Mouse (Mus musculus): Measurements from ENCODE around the gene Gm5678. TPM values are rescaled to one million over a fixed set of nuclear protein-coding genes. Genes with fewer than 3 reads are reported as not detected.
A peak's percentile ranks its signal among the peaks of the same experiment; 100 is the strongest.

Gm5678 gene
- polyA plus RNA-seq, 1 experiment from 2014 or later = not detected

GRCm38 (mm10) chr16:93595766-93596165, 32.1 kb upstream of the Gm5678 start:
- no peak overlapping the region for H3K9ac ChIP-seq (ENCODE audit: low read depth, low read length)
- no peaks in the 10 kb centered on the region for H3K4me1 ChIP-seq (replicated peaks; ENCODE audit: insufficient read depth, low read length)
- no peak overlapping the region for H3K27ac ChIP-seq
- 58% methylated on average over 5 of the region's 5 CpGs for WGBS
- peaks cover 3% of the 10 kb centered on the region; the same call in 1 of the 2 replicates for H3K36me3 ChIP-seq (ENCODE audit: insufficient read depth, low read length)
- no peaks in the 10 kb centered on the region for H3K27me3 ChIP-seq (ENCODE audit: insufficient read depth, low read length)
- H3K4me3 ChIP-seq (replicated peaks; ENCODE audit: low read depth, low read length) = no peak overlapping the region
- no peak for ATAC-seq (replicated peaks; ENCODE audit: low FRiP score, low read depth)
- DNase-seq (ENCODE audit: low spot score) = no peak
- H3K9me3 ChIP-seq (replicated peaks; ENCODE audit: low read length) = no peaks in the 10 kb centered on the region
- no peak overlapping the region for H3K4me2 ChIP-seq (ENCODE audit: low read length)
- no peak for TF ChIP-seq CTCF (IDR thresholded peaks at IDR 0.05; ENCODE audit: low read depth)

- H3K36me3 ChIP-seq (ENCODE audit: insufficient read depth, low read length) = peaks cover 3% of the 10 kb centered on the region; the same call in 1 of the 2 replicates
- H3K9me3 ChIP-seq (replicated peaks; ENCODE audit: low read length) = no peaks in the 10 kb centered on the region
- H3K27ac ChIP-seq = no peak overlapping the region
- H3K4me3 ChIP-seq (replicated peaks; ENCODE audit: low read depth, low read length) = no peak overlapping the region
- no peaks in the 10 kb centered on the region for H3K27me3 ChIP-seq (ENCODE audit: insufficient read depth, low read length)
- no peak overlapping the region for H3K4me2 ChIP-seq (ENCODE audit: low read length)
- no peak for TF ChIP-seq CTCF (IDR thresholded peaks at IDR 0.05; ENCODE audit: low read depth)
- 70% methylated on average over 7 of the region's 7 CpGs for WGBS
- ATAC-seq (replicated peaks; ENCODE audit: low FRiP score, low read depth) = peak; percentile 73
- DNase-seq (ENCODE audit: low spot score) = no peak
- H3K9ac ChIP-seq (ENCODE audit: low read depth, low read length) = no peak overlapping the region
- no peaks in the 10 kb centered on the region for H3K4me1 ChIP-seq (replicated peaks; ENCODE audit: insufficient read depth, low read length)
Observed at GRCm38 (mm10) chr16:93596807-93597206, 31.1 kb upstream of the Gm5678 start.

- Histone ChIP-seq H3K4me1 (replicated peaks; ENCODE audit: insufficient read depth, low read length) (no peaks in the 10 kb centered on the region), H3K27me3 (ENCODE audit: insufficient read depth, low read length) (no peaks in the 10 kb centered on the region), H3K4me2 (ENCODE audit: low read length) (no peak overlapping the region), H3K27ac (no peak overlapping the region), H3K4me3 (replicated peaks; ENCODE audit: low read depth, low read length) (no peak overlapping the region), H3K36me3 (ENCODE audit: insufficient read depth, low read length) (peaks cover 3% of the 10 kb centered on the region; the same call in 1 of the 2 replicates), H3K9ac (ENCODE audit: low read depth, low read length) (no peak overlapping the region), H3K9me3 (replicated peaks; ENCODE audit: low read length) (no peaks in the 10 kb centered on the region)
- no peak for TF ChIP-seq CTCF (IDR thresholded peaks at IDR 0.05; ENCODE audit: low read depth)
- 93% methylated on average over 9 of the region's 9 CpGs for WGBS
- ATAC-seq (replicated peaks; ENCODE audit: low FRiP score, low read depth) (no peak), DNase-seq (ENCODE audit: low spot score) (no peak)
Observed at GRCm38 (mm10) chr16:93597551-93597950, 30.3 kb upstream of the Gm5678 start.

DNA sequence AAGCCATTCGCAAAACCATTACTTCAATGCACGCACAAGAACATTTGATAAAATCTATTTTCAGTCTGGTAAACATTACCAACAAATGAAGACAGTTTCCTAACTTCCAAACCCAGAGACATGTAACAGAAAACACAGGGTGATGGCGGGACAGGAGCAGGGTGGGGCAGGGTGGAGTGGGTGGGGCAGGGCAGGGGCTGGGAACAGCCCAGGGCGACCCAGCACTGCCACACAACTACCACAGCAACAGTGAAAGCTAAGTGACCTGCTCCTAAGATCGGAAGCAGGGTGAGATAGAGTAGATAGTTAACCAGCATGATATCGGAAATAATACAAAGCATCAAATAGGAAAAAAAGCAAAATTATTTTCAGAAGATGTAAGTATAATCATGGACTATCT, 28.4 kb upstream of the Gm5678 start:
- no peak for TF ChIP-seq CTCF (IDR thresholded peaks at IDR 0.05; ENCODE audit: low read depth)
- Histone ChIP-seq H3K4me2 (ENCODE audit: low read length) (no peak overlapping the region), H3K9me3 (replicated peaks; ENCODE audit: low read length) (no peaks in the 10 kb centered on the region), H3K27me3 (ENCODE audit: insufficient read depth, low read length) (no peaks in the 10 kb centered on the region), H3K4me1 (replicated peaks; ENCODE audit: insufficient read depth, low read length) (no peaks in the 10 kb centered on the region), H3K4me3 (replicated peaks; ENCODE audit: low read depth, low read length) (no peak overlapping the region), H3K9ac (ENCODE audit: low read depth, low read length) (no peak overlapping the region), H3K27ac (no peak overlapping the region), H3K36me3 (ENCODE audit: insufficient read depth, low read length) (no peaks in the 10 kb centered on the region; the same call in 1 of the 2 replicates)
- 86% methylated on average over 6 of the region's 6 CpGs for WGBS
- no peak for DNase-seq (ENCODE audit: low spot score)
- ATAC-seq (replicated peaks; ENCODE audit: low FRiP score, low read depth) = no peak

GRCm38 (mm10) chr16:93603439-93604212, 24.3 kb upstream of the Gm5678 start, which contains the start of gene Setd4:
Gene Setd4, minus strand, starts transcription at chr16:93604063.
- Histone ChIP-seq H3K4me2 (ENCODE audit: low read length) (peak within 1 kb of the TSS; percentile 85), H3K36me3 (ENCODE audit: insufficient read depth, low read length) (no peaks in the 10 kb centered on the region), H3K27ac (peak within 1 kb of the TSS; percentile 95), H3K4me3 (replicated peaks; ENCODE audit: low read depth, low read length) (peak within 1 kb of the TSS; percentile 53), H3K9ac (ENCODE audit: low read depth, low read length) (peak within 1 kb of the TSS; percentile 71), H3K4me1 (replicated peaks; ENCODE audit: insufficient read depth, low read length) (0 out of 2 replicates have a peak, but pooled peaks cover 7% of the 10 kb centered on the region), H3K9me3 (replicated peaks; ENCODE audit: low read length) (no peaks in the 10 kb centered on the region), H3K27me3 (ENCODE audit: insufficient read depth, low read length) (no peaks in the 10 kb centered on the region)
- under 1% methylated on average over 55 of the region's 55 CpGs for WGBS
- TF ChIP-seq CTCF (IDR thresholded peaks at IDR 0.05; ENCODE audit: low read depth) = peak; percentile 41; the same call in 1 of the 2 replicates
- DNase-seq (ENCODE audit: low spot score) = peak; percentile 94
- peak; percentile 88 for ATAC-seq (replicated peaks; ENCODE audit: low FRiP score, low read depth)

DNA sequence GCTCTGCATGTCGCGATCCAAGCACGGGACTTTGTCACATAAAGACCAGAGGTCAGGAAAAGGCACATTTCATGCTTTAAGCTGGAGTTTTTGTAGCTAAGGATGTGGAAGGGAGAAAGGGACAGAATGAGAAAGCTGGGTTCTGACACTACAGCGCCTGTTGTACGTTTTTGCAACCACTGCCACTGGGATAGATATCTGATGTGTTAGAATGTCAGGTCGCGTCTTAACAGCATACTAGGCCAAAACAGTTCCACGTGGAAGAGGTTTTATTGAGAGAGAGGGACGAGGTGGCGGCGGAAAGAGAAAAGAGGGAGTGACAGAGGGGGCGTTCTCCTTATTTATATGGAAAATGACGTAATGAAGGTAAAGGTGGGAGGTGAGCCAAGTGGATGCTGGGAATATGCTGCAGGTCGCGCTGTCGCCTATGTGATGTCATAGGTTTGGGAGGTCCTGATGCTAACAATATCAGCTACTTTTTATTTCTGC, 23.4 kb upstream of the Gm5678 start:
- Histone ChIP-seq H3K27ac (peak overlapping the region; percentile 95), H3K9me3 (replicated peaks; ENCODE audit: low read length) (no peaks in the 10 kb centered on the region), H3K4me3 (replicated peaks; ENCODE audit: low read depth, low read length) (peak overlapping the region; percentile 53), H3K4me1 (replicated peaks; ENCODE audit: insufficient read depth, low read length) (peaks cover 7% of the 10 kb centered on the region; the same call in 1 of the 2 replicates), H3K36me3 (ENCODE audit: insufficient read depth, low read length) (no peaks in the 10 kb centered on the region), H3K4me2 (ENCODE audit: low read length) (peak overlapping the region; percentile 85), H3K27me3 (ENCODE audit: insufficient read depth, low read length) (no peaks in the 10 kb centered on the region), H3K9ac (ENCODE audit: low read depth, low read length) (no peak overlapping the region; the same call in 1 of the 2 replicates)
- DNase-seq (ENCODE audit: low spot score) (peak; percentile 38), ATAC-seq (replicated peaks; ENCODE audit: low FRiP score, low read depth) (no peak)
- WGBS = 2% methylated on average over 16 of the region's 16 CpGs
- no peak for TF ChIP-seq CTCF (IDR thresholded peaks at IDR 0.05; ENCODE audit: low read depth)

Data from kidney, postnatal 0 days (tissue).